In genomic region chr3:69897917-69898594, GRCm38 (mm10) we compare ENCODE assay signal across 8 mouse cellular contexts. TPM values are rescaled to one million over a fixed set of nuclear protein-coding genes. Genes with fewer than 3 reads are reported as not detected.
DNase-seq lines count a peak whose midpoint lies in the region; ATAC-seq lines count a peak whose summit lies in the region.
"Had no signal": no experiment of that assay in that cellular context is flagged by ENCODE, and none has a peak within 500 bp of the region (broad histone marks: within the 10 kb centered on the region; RNA-seq: fewer than 3 reads in every experiment).

No protein-coding gene starts in this region.

- H3K4me2 ChIP-seq in intestine, embryonic 15.5 days (replicated peaks) = no peak overlapping the region
- H3K4me2 ChIP-seq: embryonic facial prominence, embryonic 15.5 days had no signal

- no peaks in the 10 kb centered on the region; the same call in 1 of the 2 replicates for H3K27me3 ChIP-seq in intestine, embryonic 15.5 days (replicated peaks)
- H3K27me3 ChIP-seq: embryonic facial prominence, embryonic 15.5 days had no signal

- ATAC-seq in intestine, embryonic 15.5 days = peak; percentile 47; the same call in 1 of the 2 replicates

- no peaks in the 10 kb centered on the region for H3K9me3 ChIP-seq in intestine, embryonic 15.5 days
- H3K9me3 ChIP-seq: embryonic facial prominence, embryonic 15.5 days had no signal

- WGBS in intestine, embryonic 15.5 days = 67% methylated on average over 7 of the region's 8 CpGs

- no peak overlapping the region for H3K4me3 ChIP-seq in intestine, embryonic 15.5 days (replicated peaks)
- H3K4me3 ChIP-seq: embryonic facial prominence, embryonic 15.5 days had no signal

- H3K9ac ChIP-seq in intestine, embryonic 15.5 days = no peak overlapping the region
- H3K9ac ChIP-seq: embryonic facial prominence, embryonic 15.5 days had no signal

- H3K36me3 ChIP-seq in intestine, embryonic 15.5 days = no peaks in the 10 kb centered on the region
- H3K36me3 ChIP-seq: embryonic facial prominence, embryonic 15.5 days had no signal

- H3K4me1 ChIP-seq in intestine, embryonic 15.5 days (replicated peaks) = no peaks in the 10 kb centered on the region; the same call in 1 of the 2 replicates

- H3K27ac ChIP-seq in intestine, embryonic 15.5 days = no peak overlapping the region
- H3K27ac ChIP-seq: embryonic facial prominence, embryonic 15.5 days had no signal

- peak; percentile 58 for DNase-seq in layer of hippocampus, adult 11-12 months (ENCODE audit: low spot score)
- no peak for DNase-seq in layer of hippocampus, adult 9-11 months
- DNase-seq in ES-CJ7 (ENCODE audit: low read depth, low spot score) = peak; percentile 25
- DNase-seq in R1 (ENCODE audit: low read depth, low spot score) = peak; percentile 51
- no peak for DNase-seq in right cerebral cortex, adult 18-20 months
- DNase-seq in liver = no peak

RNA-seq across cellular contexts. Expression of gene Sptssb, which starts 38.3 kb away (rescaled TPM):
- 8.9 and 10.1 TPM in 2 replicates for polyA plus RNA-seq in intestine, embryonic 15.5 days (2015; fragmentation: Nextera tagmentation; extraction: Ambion mirVana)

Comparison
In these comparisons a context has a peak if more than half of its experiments do, and no peak if none do; other contexts are left out.
1. DNase-seq: peak in layer of hippocampus, adult 11-12 months (single experiment), ES-CJ7 (single experiment) and R1 (single experiment); none in layer of hippocampus, adult 9-11 months (single experiment), right cerebral cortex, adult 18-20 months (single experiment) and liver (single experiment).